Comparison of ENCODE assay signal across 8 mouse cellular contexts in the genomic region with DNA sequence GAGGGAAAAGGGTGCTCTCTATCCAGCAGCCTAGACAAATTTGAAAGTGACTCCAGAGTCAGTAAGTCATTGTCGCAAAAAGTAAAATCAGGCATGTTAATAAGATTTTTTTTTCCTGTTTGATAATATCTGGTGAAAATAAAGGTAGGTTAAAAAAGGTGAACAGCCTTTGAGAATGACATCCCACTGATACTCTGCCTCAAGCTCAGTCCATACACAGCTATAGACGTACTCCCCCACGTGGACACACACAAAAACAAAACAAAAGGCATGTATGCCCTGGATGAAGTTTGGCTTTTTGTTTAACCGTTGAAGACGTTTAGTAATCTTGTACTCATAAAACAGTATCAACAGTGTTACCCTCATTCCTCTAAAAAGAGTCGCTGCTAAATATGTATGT. TPM values are rescaled to one million over a fixed set of nuclear protein-coding genes. Genes with fewer than 3 reads are reported as not detected.
DNase-seq lines count a peak whose midpoint lies in the region; ATAC-seq and TF ChIP-seq lines count a peak whose summit lies in the region.

No protein-coding gene starts in this region.

- no peak for ATAC-seq in CD4-positive, CD25-positive, alpha-beta regulatory T cell, adult 4 months
- no peak for ATAC-seq in neural tube, embryonic 15.5 days (ENCODE audit: low FRiP score)

- peaks cover 4% of the 10 kb centered on the region; the same call in 1 of the 2 replicates for H3K4me1 ChIP-seq in liver, adult 2 months (ENCODE audit: control insufficient read depth, insufficient read depth, low read length)
- H3K4me1 ChIP-seq in neural tube, embryonic 15.5 days = peaks cover 21% of the 10 kb centered on the region

- H3K27me3 ChIP-seq in liver, adult 2 months (ENCODE audit: control insufficient read depth, insufficient read depth, low read length) = no peaks in the 10 kb centered on the region
- no peaks in the 10 kb centered on the region for H3K27me3 ChIP-seq in neural tube, embryonic 15.5 days (replicated peaks)

- H3K27ac ChIP-seq in liver, adult 2 months (replicated peaks; ENCODE audit: insufficient read depth, low read depth, low read length) = no peak overlapping the region
- peak overlapping the region; percentile 25; the same call in 1 of the 2 replicates for H3K27ac ChIP-seq in neural tube, embryonic 15.5 days (replicated peaks)

- H3K9ac ChIP-seq in liver, adult 2 months (ENCODE audit: low read depth, low read length) = no peak overlapping the region
- peak overlapping the region; percentile 63; the same call in 1 of the 2 replicates for H3K9ac ChIP-seq in neural tube, embryonic 15.5 days (replicated peaks)

- H3K4me3 ChIP-seq in liver, adult 2 months (ENCODE audit: insufficient read depth, low read depth, low read length) = no peak overlapping the region
- peak overlapping the region; percentile 71; the same call in 1 of the 2 replicates for H3K4me3 ChIP-seq in neural tube, embryonic 15.5 days (replicated peaks)

- no peaks in the 10 kb centered on the region for H3K79me2 ChIP-seq in liver, adult 2 months (ENCODE audit: control insufficient read depth, insufficient read depth, low read length)

- TF ChIP-seq POLR2A in liver, adult 2 months (IDR thresholded peaks at IDR 0.05; ENCODE audit: extremely low read depth, insufficient read depth, low read length) = no peak

- peak; percentile 64 for DNase-seq in CD4-positive, CD25-positive, alpha-beta regulatory T cell, adult 2 months (ENCODE audit: low read depth, low spot score)
- peak; percentile 72 for DNase-seq in A20 (ENCODE audit: low read depth, low spot score)
- DNase-seq in cerebellum, postnatal 14 days = peak; percentile 31 to 38
- DNase-seq in heart, postnatal 4 days = peak; percentile 7
- peak; percentile 39 for DNase-seq in liver, adult 2 months (ENCODE audit: extremely low read depth, low read depth, low spot score)
- no peak for DNase-seq in left cerebral cortex, adult 9 months (ENCODE audit: low spot score in 2 of 2)

- no peak for TF ChIP-seq CTCF in liver, adult 2 months (IDR thresholded peaks at IDR 0.05; ENCODE audit: low read depth, low read length)

- H3K4me2 ChIP-seq in neural tube, embryonic 15.5 days = peak overlapping the region; percentile 74

- WGBS in liver, adult 2 months = 26% methylated on average over 6 of the region's 6 CpGs
- 36% methylated on average over 6 of the region's 6 CpGs for WGBS in neural tube, embryonic 15.5 days

- no peaks in the 10 kb centered on the region for H3K9me3 ChIP-seq in neural tube, embryonic 15.5 days (replicated peaks)

- H3K36me3 ChIP-seq in liver, adult 2 months (ENCODE audit: control insufficient read depth, insufficient read depth, low read length) = 0 out of 2 replicates have a peak, but pooled peaks cover 1% of the 10 kb centered on the region
- no peaks in the 10 kb centered on the region for H3K36me3 ChIP-seq in neural tube, embryonic 15.5 days

RNA-seq across cellular contexts. Expression of a gene that starts 1.0 kb away (rescaled TPM):
- 10 to 100 TPM; 23.5 to 25.9 TPM for polyA plus RNA-seq in CD4-positive, CD25-positive, alpha-beta regulatory T cell, adult 4 months (2017; shearing (Covaris generic))
- 10 to 100 TPM in 1 of 2 experiments, 1 to 10 TPM in 1; 9.6 to 10.4 TPM for total RNA-seq in heart, postnatal 4 days (2021)
- total RNA-seq in liver, adult 2 months (2014; rRNA removed) = 7.0 and 10.5 TPM in 2 replicates
- polyA plus RNA-seq in liver, adult 2 months (2012; rRNA removed) = 0.86 and 1.1 TPM in 2 replicates
- 10.1 and 11.9 TPM in 2 replicates for polyA plus RNA-seq in neural tube, embryonic 15.5 days (2015; fragmentation: Nextera tagmentation; extraction: Ambion mirVana)

RNA-seq across cellular contexts. Expression of a gene that starts 1.1 kb away (rescaled TPM):
- polyA plus RNA-seq in CD4-positive, CD25-positive, alpha-beta regulatory T cell, adult 4 months (2017; shearing (Covaris generic)) = 1 to 10 TPM; 5.1 to 5.9 TPM
- 10 to 100 TPM; 11.1 to 11.7 TPM for total RNA-seq in heart, postnatal 4 days (2021)
- total RNA-seq in liver, adult 2 months (2014; rRNA removed) = 6.0 and 7.9 TPM in 2 replicates
- polyA plus RNA-seq in liver, adult 2 months (2012; rRNA removed) = 3.0 and 3.6 TPM in 2 replicates
- polyA plus RNA-seq in neural tube, embryonic 15.5 days (2015; fragmentation: Nextera tagmentation; extraction: Ambion mirVana) = 20.0 and 21.5 TPM in 2 replicates

Comparison
In these comparisons a context has a peak if more than half of its experiments do, and no peak if none do; other contexts are left out.
1. DNase-seq: peak in CD4-positive, CD25-positive, alpha-beta regulatory T cell, adult 2 months (single experiment), A20 (single experiment), cerebellum, postnatal 14 days (2 of 2), heart, postnatal 4 days (single experiment) and liver, adult 2 months (single experiment); none in left cerebral cortex, adult 9 months (0 of 2).